Mouse (Mus musculus) liver, adult 2 months (tissue): ENCODE data around the gene Slc27a5.

Experiments
- CTCF ChIP-seq: fragments of 200-500 bp; IDR thresholded peaks from 2 replicates; pipeline ENCODE4 v1.5.1; 2011; ENCODE audit warnings: low read depth, low read length, control low read depth
- POLR2A ChIP-seq: fragments of 200-500 bp; IDR thresholded peaks from 2 replicates; pipeline ENCODE4 v1.6.1; 2011; ENCODE audit warnings: low read length, control low read depth; ENCODE audit not compliant: insufficient read depth; ENCODE audit errors: extremely low read depth

DNA sequence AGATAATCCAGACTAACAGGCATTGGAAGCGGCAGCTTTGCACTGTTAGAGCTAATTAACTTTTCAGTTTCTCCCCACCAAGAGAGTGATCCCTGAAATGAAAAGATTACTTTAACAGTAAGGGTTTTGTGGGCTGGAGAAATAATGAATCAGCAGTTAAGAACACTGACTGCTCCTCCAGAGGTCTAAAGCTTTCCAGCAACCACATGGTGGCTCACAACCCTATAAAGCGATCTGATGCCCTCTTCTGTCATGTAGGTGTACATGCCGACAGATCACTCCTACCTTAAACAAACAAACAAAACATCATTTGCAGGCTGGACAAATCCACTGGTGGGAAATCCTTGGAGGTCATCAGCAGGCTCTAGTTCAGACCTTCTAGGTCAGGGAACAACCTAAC, 43.1 kb downstream of the Slc27a5 start:
- no peak for TF ChIP-seq CTCF
- no peak for TF ChIP-seq POLR2A
